Mouse (Mus musculus): ENCODE data around the gene Prrxl1. TPM values are rescaled to one million over a fixed set of nuclear protein-coding genes. Genes with fewer than 3 reads are reported as not detected.

Gene Prrxl1
- polyA plus RNA-seq, 1 experiment from 2014 or later = not detected

DNA sequence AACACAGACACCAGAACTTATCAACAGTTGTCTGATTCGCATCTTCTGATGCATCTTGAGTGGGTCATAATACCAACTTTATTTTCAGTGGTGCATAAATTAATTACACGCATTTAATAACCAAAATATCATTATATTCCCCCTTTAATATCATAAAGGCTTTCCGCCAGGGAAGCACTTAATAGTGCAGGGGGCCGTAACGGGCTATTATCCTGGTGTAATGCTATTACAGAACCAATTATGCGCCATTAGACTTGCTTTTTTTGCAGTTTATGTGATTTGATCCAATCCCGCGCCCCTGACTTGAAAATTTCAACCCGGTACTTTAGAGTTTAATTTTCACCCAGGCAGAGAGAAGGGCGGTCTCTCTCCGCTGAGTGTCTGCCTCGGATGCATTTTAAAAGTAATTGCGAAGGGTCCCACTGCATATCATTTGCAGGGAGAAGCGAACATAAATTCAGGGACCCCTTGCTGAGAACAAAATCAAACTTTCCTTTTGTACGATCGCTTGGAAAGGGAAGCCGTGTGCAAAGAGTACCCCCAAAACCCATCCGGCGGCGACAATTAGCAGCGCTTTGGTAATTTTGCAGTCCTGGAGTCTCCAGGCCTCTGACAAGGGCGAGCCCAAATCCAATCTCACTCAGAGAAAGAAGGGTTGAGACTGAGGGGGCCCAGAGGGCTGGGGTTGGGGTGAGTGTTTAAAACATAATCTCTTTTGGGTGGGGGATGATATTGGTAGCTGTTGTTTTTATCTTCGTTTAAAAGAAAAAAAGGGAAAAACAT lies 579 bp upstream of the Prrxl1 start:
- Histone ChIP-seq H3K36me3 (ENCODE audit: inconsistent target) (no peaks in the 10 kb centered on the region), H3K27ac (no peak overlapping the region), H3K79me2 (ENCODE audit: inconsistent target) (no peaks in the 10 kb centered on the region), H3K4me3 (ENCODE audit: inconsistent target) (no peak overlapping the region)
- 17% methylated on average over 23 of the region's 23 CpGs for WGBS (ENCODE audit: missing documents)

GRCm38 (mm10) chr14:32600110-32600509 lies 903 bp downstream of the Prrxl1 start:
- Histone ChIP-seq H3K79me2 (ENCODE audit: inconsistent target) (no peaks in the 10 kb centered on the region), H3K27ac (no peak overlapping the region), H3K36me3 (ENCODE audit: inconsistent target) (no peaks in the 10 kb centered on the region), H3K4me3 (ENCODE audit: inconsistent target) (no peak overlapping the region)
- WGBS (ENCODE audit: missing documents) = 9% methylated on average over 16 of the region's 16 CpGs

DNA sequence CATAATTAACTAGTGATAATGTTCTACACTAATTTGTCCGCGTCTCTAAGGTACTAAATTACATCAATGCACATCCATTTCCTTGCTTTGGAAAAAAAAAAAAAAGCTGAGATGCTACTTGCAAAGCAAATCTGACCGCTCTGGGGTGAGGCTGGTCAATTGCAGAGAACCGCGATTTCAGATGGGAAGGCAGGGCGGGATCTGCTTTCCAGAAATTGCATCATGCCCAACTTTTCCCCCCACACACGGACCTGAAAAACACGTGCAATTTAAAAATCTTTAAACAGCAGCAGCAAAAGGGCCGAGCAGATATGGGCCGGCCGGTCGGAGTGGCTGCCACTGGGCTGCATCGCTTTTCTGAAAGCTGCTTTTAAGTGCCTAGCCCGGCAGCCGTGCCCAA lies 6.3 kb downstream of the Prrxl1 start:
- no peak overlapping the region for H3K27ac ChIP-seq
- no peak overlapping the region for H3K4me3 ChIP-seq (ENCODE audit: inconsistent target)
- no peaks in the 10 kb centered on the region for H3K79me2 ChIP-seq (ENCODE audit: inconsistent target)
- H3K36me3 ChIP-seq (ENCODE audit: inconsistent target) = no peaks in the 10 kb centered on the region
- WGBS (ENCODE audit: missing documents) = 64% methylated on average over 15 of the region's 15 CpGs

GRCm38 (mm10) chr14:32606316-32606715 lies 7.1 kb downstream of the Prrxl1 start:
- no peak overlapping the region for H3K27ac ChIP-seq
- H3K79me2 ChIP-seq (ENCODE audit: inconsistent target) = no peaks in the 10 kb centered on the region
- H3K36me3 ChIP-seq (ENCODE audit: inconsistent target) = no peaks in the 10 kb centered on the region
- WGBS (ENCODE audit: missing documents) = 80% methylated on average over 8 of the region's 8 CpGs
- H3K4me3 ChIP-seq (ENCODE audit: inconsistent target) = no peak overlapping the region

GRCm38 (mm10) chr14:32609392-32609791 lies 10.2 kb downstream of the Prrxl1 start:
- H3K79me2 ChIP-seq (ENCODE audit: inconsistent target) = no peaks in the 10 kb centered on the region
- no peaks in the 10 kb centered on the region for H3K36me3 ChIP-seq (ENCODE audit: inconsistent target)
- H3K27ac ChIP-seq = no peak overlapping the region
- 30% methylated on average over 3 of the region's 3 CpGs for WGBS (ENCODE audit: missing documents)
- no peak overlapping the region for H3K4me3 ChIP-seq (ENCODE audit: inconsistent target)

DNA sequence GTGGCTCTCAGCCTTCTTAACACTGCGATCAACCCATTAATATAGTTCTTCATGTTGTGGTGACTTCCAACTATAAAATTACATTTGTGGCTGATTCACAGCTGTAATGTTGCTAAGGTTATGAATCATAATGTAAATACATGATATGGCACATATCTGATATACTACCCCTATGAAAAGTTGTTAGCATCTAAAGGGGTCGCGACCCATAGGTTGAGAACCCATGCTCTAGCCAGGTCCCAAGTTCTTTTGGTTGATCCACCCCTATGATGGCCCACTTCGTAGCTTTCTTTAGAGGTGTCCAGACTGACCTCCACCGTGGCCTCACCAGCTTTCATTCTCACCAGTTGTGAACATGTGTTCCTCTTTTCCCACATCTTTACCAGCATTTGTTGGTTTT lies 18.0 kb downstream of the Prrxl1 start:
- Histone ChIP-seq H3K27ac (no peak overlapping the region), H3K36me3 (ENCODE audit: inconsistent target) (no peaks in the 10 kb centered on the region)
- WGBS (ENCODE audit: missing documents) = 88% methylated on average over 5 of the region's 5 CpGs

DNA sequence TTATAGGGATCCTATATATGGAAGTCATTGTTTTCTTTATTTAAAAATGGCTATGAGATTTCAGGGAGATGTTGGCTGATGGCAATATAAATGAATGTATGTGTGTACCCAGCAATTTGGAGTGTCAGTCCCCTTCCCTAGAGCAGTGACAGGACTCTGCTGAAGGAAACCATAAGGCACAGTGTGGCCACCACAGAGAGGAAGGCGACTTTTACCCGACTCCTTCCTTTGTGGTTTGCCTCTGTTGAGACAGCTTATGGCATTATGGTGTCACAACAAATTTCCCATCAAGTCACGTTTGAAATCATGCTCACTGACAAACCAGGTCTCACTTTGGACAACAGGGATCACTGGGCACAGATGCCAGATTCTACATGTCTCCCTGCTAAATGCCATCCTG lies 25.0 kb downstream of the Prrxl1 start:
- H3K27ac ChIP-seq = no peak overlapping the region
- no peak overlapping the region for H3K4me3 ChIP-seq (ENCODE audit: inconsistent target)
- no peaks in the 10 kb centered on the region for H3K36me3 ChIP-seq (ENCODE audit: inconsistent target)
- WGBS (ENCODE audit: missing documents) = 5% methylated on average over 3 of the region's 3 CpGs
- H3K79me2 ChIP-seq (ENCODE audit: inconsistent target) = no peaks in the 10 kb centered on the region

More for the DNA sequence above, 18.0 kb downstream of the Prrxl1 start:
- no peak overlapping the region for H3K4me3 ChIP-seq (ENCODE audit: inconsistent target)
- H3K79me2 ChIP-seq (ENCODE audit: inconsistent target) = no peaks in the 10 kb centered on the region

DNA sequence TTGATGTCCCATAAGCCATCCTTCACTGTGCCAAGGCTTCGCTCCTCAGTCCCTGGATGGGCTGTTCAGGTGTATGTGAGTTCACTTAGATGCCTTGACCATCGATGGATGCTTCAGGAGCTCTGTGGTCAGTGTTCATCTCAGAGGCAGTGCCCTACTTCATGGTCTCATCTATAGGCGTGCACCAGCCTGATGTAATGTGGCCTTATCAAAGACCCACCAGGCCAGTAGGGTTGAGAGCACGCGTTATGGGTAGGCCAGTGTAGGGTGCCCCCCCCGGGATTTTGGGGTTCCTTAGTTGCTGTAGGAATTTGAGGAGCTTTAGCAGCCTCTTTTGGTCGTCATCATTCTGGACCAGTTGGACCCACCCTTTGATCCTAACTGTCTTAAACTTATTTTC lies 25.6 kb downstream of the Prrxl1 start:
- H3K79me2 ChIP-seq (ENCODE audit: inconsistent target) = no peaks in the 10 kb centered on the region
- no peaks in the 10 kb centered on the region for H3K36me3 ChIP-seq (ENCODE audit: inconsistent target)
- WGBS (ENCODE audit: missing documents) = 88% methylated on average over 7 of the region's 7 CpGs
- no peak overlapping the region for H3K27ac ChIP-seq
- H3K4me3 ChIP-seq (ENCODE audit: inconsistent target) = no peak overlapping the region

DNA sequence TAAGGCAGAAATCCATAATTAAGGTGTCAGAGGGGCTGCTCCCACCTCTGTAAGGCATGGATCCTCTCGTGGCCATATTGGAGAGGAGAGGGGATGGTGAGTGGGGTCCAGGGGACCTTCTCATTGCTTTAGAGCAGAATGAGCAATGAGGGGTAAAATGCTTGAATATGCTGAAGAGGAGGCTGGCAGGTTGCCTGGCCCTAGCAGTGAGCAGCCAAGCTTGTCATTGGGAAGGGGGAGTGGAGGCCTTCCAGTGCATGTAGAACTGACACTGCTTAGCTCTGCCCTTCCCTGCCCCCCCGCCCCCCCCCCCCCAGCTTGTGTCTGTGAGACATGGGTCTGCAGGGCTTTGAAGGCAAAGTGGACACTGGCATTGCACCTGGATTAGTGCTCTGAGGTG lies 28.1 kb downstream of the Prrxl1 start:
- 67% methylated on average over 2 of the region's 2 CpGs for WGBS (ENCODE audit: missing documents)
- no peaks in the 10 kb centered on the region for H3K79me2 ChIP-seq (ENCODE audit: inconsistent target)
- H3K36me3 ChIP-seq (ENCODE audit: inconsistent target) = no peaks in the 10 kb centered on the region
- H3K27ac ChIP-seq = no peak overlapping the region
- H3K4me3 ChIP-seq (ENCODE audit: inconsistent target) = no peak overlapping the region

DNA sequence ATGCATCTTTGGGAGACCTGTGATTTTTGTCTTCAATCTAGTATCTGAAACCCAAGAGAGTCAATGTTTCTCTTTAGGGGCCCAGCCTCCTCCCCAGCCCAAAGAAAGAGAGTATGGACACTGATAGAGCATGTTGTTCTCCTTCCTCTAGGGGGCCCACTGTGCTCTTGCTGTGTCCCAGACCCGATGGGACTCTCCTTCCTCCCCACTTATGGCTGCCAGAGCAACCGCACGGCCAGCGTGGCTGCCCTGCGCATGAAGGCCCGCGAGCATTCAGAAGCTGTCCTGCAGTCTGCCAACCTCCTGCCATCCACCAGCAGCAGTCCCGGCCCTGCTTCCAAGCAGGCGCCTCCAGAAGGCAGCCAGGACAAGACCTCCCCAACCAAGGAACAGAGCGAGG lies 29.4 kb downstream of the Prrxl1 start:
- H3K27ac ChIP-seq = no peak overlapping the region
- 37% methylated on average over 10 of the region's 10 CpGs for WGBS (ENCODE audit: missing documents)
- H3K4me3 ChIP-seq (ENCODE audit: inconsistent target) = no peak overlapping the region
- no peaks in the 10 kb centered on the region for H3K36me3 ChIP-seq (ENCODE audit: inconsistent target)
- H3K79me2 ChIP-seq (ENCODE audit: inconsistent target) = no peaks in the 10 kb centered on the region

DNA sequence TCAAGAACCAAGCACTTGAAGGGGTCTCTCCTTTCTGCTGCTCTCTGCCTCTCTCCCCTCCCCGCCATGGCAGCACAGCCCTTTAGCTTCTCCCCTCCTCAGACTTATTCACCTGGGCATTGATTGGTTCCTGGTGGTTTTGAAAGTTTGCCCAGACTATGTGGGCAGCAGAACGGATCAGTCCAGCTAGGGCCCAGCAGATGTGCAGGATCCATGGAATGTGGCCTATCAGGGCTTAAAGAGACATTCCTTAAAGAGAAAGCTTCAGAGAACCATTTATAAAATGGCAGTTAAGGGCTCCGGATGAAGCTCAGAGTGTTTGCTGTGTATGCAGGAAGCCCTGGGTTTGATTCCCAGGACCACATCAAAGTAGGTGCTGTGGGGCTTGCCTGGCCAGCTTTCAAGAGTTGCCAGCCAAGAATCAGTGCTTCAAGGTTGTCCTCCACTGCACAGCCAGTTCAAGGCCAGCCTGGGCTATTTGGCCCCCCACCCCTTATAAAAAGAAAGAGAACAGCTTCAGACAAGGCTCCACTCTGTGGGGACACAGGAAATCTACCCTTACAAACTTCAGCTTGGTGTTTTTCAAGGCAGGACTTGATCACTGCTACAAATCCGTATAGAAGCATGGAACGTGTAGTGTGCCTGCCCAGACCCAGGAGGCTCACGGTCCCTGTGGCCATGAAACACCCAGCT lies 33.8 kb downstream of the Prrxl1 start:
- Histone ChIP-seq H3K36me3 (ENCODE audit: inconsistent target) (no peaks in the 10 kb centered on the region), H3K27ac (no peak overlapping the region), H3K4me3 (ENCODE audit: inconsistent target) (no peak overlapping the region), H3K79me2 (ENCODE audit: inconsistent target) (no peaks in the 10 kb centered on the region)
- WGBS (ENCODE audit: missing documents) = 83% methylated on average over 6 of the region's 6 CpGs

GRCm38 (mm10) chr14:32634015-32634682 lies 34.9 kb downstream of the Prrxl1 start:
- Histone ChIP-seq H3K36me3 (ENCODE audit: inconsistent target) (no peaks in the 10 kb centered on the region), H3K27ac (no peak overlapping the region), H3K4me3 (ENCODE audit: inconsistent target) (no peak overlapping the region), H3K79me2 (ENCODE audit: inconsistent target) (no peaks in the 10 kb centered on the region)
- 35% methylated on average over 11 of the region's 11 CpGs for WGBS (ENCODE audit: missing documents)

DNA sequence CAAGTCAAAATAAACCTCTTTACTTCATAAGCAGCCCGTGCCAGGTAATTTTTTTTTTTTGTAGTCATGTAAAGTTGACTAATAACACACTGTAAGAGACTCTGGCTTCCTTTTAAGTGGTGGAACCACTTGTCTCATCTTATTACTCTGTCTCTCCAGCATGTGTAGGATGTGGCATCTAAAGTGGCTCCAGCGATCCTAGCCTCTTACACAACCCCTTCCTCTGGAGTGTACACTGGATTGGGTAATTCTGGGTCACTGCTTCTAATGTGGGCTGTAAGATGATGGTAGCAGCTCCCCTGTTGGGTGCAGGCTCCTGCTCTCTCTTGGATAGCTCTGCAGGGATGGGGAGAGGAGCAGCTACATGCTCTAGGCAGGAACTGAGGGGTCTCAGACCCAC lies 39.3 kb downstream of the Prrxl1 start:
- H3K36me3 ChIP-seq (ENCODE audit: inconsistent target) = no peaks in the 10 kb centered on the region
- no peaks in the 10 kb centered on the region for H3K79me2 ChIP-seq (ENCODE audit: inconsistent target)
- no peak overlapping the region for H3K4me3 ChIP-seq (ENCODE audit: inconsistent target)
- 86% methylated on average over 1 of the region's 2 CpGs for WGBS (ENCODE audit: missing documents)
- no peak overlapping the region for H3K27ac ChIP-seq

GRCm38 (mm10) chr14:32659781-32660180 lies 60.6 kb downstream of the Prrxl1 start:
- no peak overlapping the region for H3K4me3 ChIP-seq (ENCODE audit: inconsistent target)
- no peaks in the 10 kb centered on the region for H3K79me2 ChIP-seq (ENCODE audit: inconsistent target)
- WGBS (ENCODE audit: missing documents) = 81% methylated on average over 9 of the region's 9 CpGs
- no peaks in the 10 kb centered on the region for H3K36me3 ChIP-seq (ENCODE audit: inconsistent target)
- H3K27ac ChIP-seq = no peak overlapping the region

- no peaks in the 10 kb centered on the region for H3K36me3 ChIP-seq (ENCODE audit: inconsistent target)
- 90% methylated on average over 6 of the region's 6 CpGs for WGBS (ENCODE audit: missing documents)
Measured at GRCm38 (mm10) chr14:32663099-32663498, 63.9 kb downstream of the Prrxl1 start.

More at GRCm38 (mm10) chr14:32663099-32663498, 63.9 kb downstream of the Prrxl1 start:
- Histone ChIP-seq H3K79me2 (ENCODE audit: inconsistent target) (no peaks in the 10 kb centered on the region), H3K4me3 (ENCODE audit: inconsistent target) (no peak overlapping the region), H3K27ac (no peak overlapping the region)
